Mouse (Mus musculus) C2C12 (cell line): ENCODE measurements at regions not wholly inside any gene's neighbourhood (a gene's known extent, or its start where the extent isn't known, plus 50 kb on each side); places are given as distances from the start of the nearest gene placed in this dataset.
A peak's percentile ranks its signal among the peaks of the same experiment; 100 is the strongest.

ENCODE experiments used
- H3K27me3 ChIP-seq: one replicate; pipeline ENCODE4 v1.6.1; 2011; ENCODE audit not compliant: control insufficient read depth, insufficient read depth, insufficient read length
- H3K36me3 ChIP-seq: one replicate; pipeline ENCODE4 v1.6.1; 2011; ENCODE audit not compliant: control insufficient read depth, insufficient read depth
- H3K4me3 ChIP-seq: one replicate; pipeline ENCODE4 v1.5.1; 2011; ENCODE audit warnings: mild to moderate bottlenecking, control low read depth; ENCODE audit not compliant: poor library complexity, insufficient read depth, severe bottlenecking
- H3K79me2 ChIP-seq: one replicate; pipeline ENCODE4 v1.6.1; 2011; ENCODE audit not compliant: control insufficient read depth, insufficient read depth
- H3K79me3 ChIP-seq: one replicate; pipeline ENCODE4 v1.6.1; 2011; ENCODE audit warnings: low read depth, control low read depth
- H3ac ChIP-seq: one replicate; pipeline ENCODE3; 2011; ENCODE audit warnings: low read depth; ENCODE audit not compliant: control insufficient read depth, insufficient read length
- CEBPB ChIP-seq: IDR thresholded peaks from one replicate; pipeline ENCODE4 v1.6.1; 2011; ENCODE audit warnings: low read depth, mild to moderate bottlenecking, control low read depth, moderate library complexity
- CTCF ChIP-seq: IDR thresholded peaks from one replicate; pipeline ENCODE4 v1.5.1; 2011; ENCODE audit not compliant: control insufficient read depth, insufficient read depth, insufficient read length
- FOSL1 ChIP-seq: IDR thresholded peaks from one replicate; pipeline ENCODE4 v1.8.0; 2011; ENCODE audit warnings: mild to moderate bottlenecking, low read length; ENCODE audit not compliant: poor library complexity, insufficient read depth, severe bottlenecking
- MAX ChIP-seq: IDR thresholded peaks from one replicate; pipeline ENCODE4 v1.6.1; 2011; ENCODE audit warnings: mild to moderate bottlenecking, control low read depth
- MYOD1 ChIP-seq: IDR thresholded peaks from one replicate; pipeline ENCODE4 v1.6.1; 2011; ENCODE audit warnings: low read depth; ENCODE audit not compliant: control insufficient read depth, insufficient read length
- MYOG ChIP-seq: IDR thresholded peaks from one replicate; pipeline ENCODE4 v1.6.1; 2011; ENCODE audit not compliant: control insufficient read depth, insufficient read length; ENCODE audit errors: extremely low read depth
- USF1 ChIP-seq: IDR thresholded peaks from one replicate; pipeline ENCODE4 v1.6.1; 2011; ENCODE audit warnings: low read depth, mild to moderate bottlenecking, control low read depth, moderate library complexity

- Histone ChIP-seq H3K36me3 (no peaks in the 10 kb centered on the region), H3K27me3 (peaks cover 3% of the 10 kb centered on the region), H3K79me3 (no peaks in the 10 kb centered on the region), H3K4me3 (no peak overlapping the region), H3K79me2 (no peaks in the 10 kb centered on the region), H3ac (no peak overlapping the region)
- TF ChIP-seq CEBPB, result no peak
- TF ChIP-seq MAX, result no peak
- TF ChIP-seq CTCF, result no peak
- no peak for TF ChIP-seq MYOD1
- TF ChIP-seq USF1, result no peak
- TF ChIP-seq FOSL1, result no peak
- no peak for TF ChIP-seq MYOG
These were observed 114.8 kb downstream of the Rpap3 start for GRCm38 (mm10) chr15:97590732-97591292.

- Histone ChIP-seq H3K27me3 (no peaks in the 10 kb centered on the region), H3ac (no peak overlapping the region), H3K79me3 (no peaks in the 10 kb centered on the region), H3K4me3 (no peak overlapping the region), H3K36me3 (no peaks in the 10 kb centered on the region), H3K79me2 (no peaks in the 10 kb centered on the region)
- TF ChIP-seq MYOG, result no peak
- TF ChIP-seq CTCF, result no peak
- TF ChIP-seq FOSL1, result no peak
- no peak for TF ChIP-seq MAX
- TF ChIP-seq USF1, result no peak
- no peak for TF ChIP-seq CEBPB
- no peak for TF ChIP-seq MYOD1
These were observed 117.9 kb downstream of the Rpap3 start for GRCm38 (mm10) chr15:97587571-97588205.

- no peak overlapping the region for H3K4me3 ChIP-seq
- no peaks in the 10 kb centered on the region for H3K79me3 ChIP-seq
- H3ac ChIP-seq, result no peak overlapping the region
- H3K27me3 ChIP-seq, result no peaks in the 10 kb centered on the region
- peak; percentile 50 for TF ChIP-seq CEBPB
- TF ChIP-seq MAX, result peak; percentile 95
- TF ChIP-seq MYOG, result no peak
- peak; percentile 98 for TF ChIP-seq CTCF
- TF ChIP-seq MYOD1, result no peak
- TF ChIP-seq FOSL1, result peak; percentile 81
- peak; percentile 65 for TF ChIP-seq USF1
- H3K79me2 ChIP-seq, result no peaks in the 10 kb centered on the region
- no peaks in the 10 kb centered on the region for H3K36me3 ChIP-seq
These were observed 123.9 kb downstream of the Rpap3 start for GRCm38 (mm10) chr15:97581724-97582154.

- no peak for TF ChIP-seq USF1
- no peak for TF ChIP-seq CEBPB
- no peak for TF ChIP-seq CTCF
- TF ChIP-seq FOSL1, result no peak
- no peak for TF ChIP-seq MYOD1
- TF ChIP-seq MAX, result no peak
- no peak for TF ChIP-seq MYOG
- no peak overlapping the region for H3K4me3 ChIP-seq
- no peaks in the 10 kb centered on the region for H3K79me2 ChIP-seq
- H3ac ChIP-seq, result no peak overlapping the region
- H3K36me3 ChIP-seq, result no peaks in the 10 kb centered on the region
- no peaks in the 10 kb centered on the region for H3K27me3 ChIP-seq
- H3K79me3 ChIP-seq, result no peaks in the 10 kb centered on the region
These were observed 124.9 kb downstream of the Rpap3 start for GRCm38 (mm10) chr15:97580726-97581125.

GRCm38 (mm10) chr15:97578046-97578445, 127.6 kb downstream of the Rpap3 start:
- no peak overlapping the region for H3K4me3 ChIP-seq
- H3K79me3 ChIP-seq, result no peaks in the 10 kb centered on the region
- H3ac ChIP-seq, result no peak overlapping the region
- TF ChIP-seq MYOG, result no peak
- TF ChIP-seq USF1, result no peak
- TF ChIP-seq CTCF, result no peak
- no peak for TF ChIP-seq FOSL1
- TF ChIP-seq CEBPB, result no peak
- TF ChIP-seq MAX, result no peak
- TF ChIP-seq MYOD1, result no peak
- no peaks in the 10 kb centered on the region for H3K27me3 ChIP-seq
- no peaks in the 10 kb centered on the region for H3K79me2 ChIP-seq
- no peaks in the 10 kb centered on the region for H3K36me3 ChIP-seq
